Mouse (Mus musculus) myocyte (in vitro differentiated cells): ENCODE data around the gene Pygm. TPM values are rescaled to one million over a fixed set of nuclear protein-coding genes. Genes with fewer than 3 reads are reported as not detected.

ENCODE experiments used
- H3K27me3 ChIP-seq: one replicate; pipeline ENCODE4 v1.6.1; 2011; ENCODE audit not compliant: control insufficient read depth, insufficient read depth, insufficient read length
- H3K36me3 ChIP-seq: one replicate; pipeline ENCODE4 v1.6.1; 2011; ENCODE audit not compliant: control insufficient read depth, insufficient read depth
- H3K4me2 ChIP-seq: one replicate; pipeline ENCODE4 v1.6.1; 2011; ENCODE audit warnings: low read depth, control low read depth
- H3K4me3 ChIP-seq: one replicate; pipeline ENCODE4 v1.5.1; 2011; ENCODE audit warnings: mild to moderate bottlenecking, control low read depth, moderate library complexity
- H3K79me2 ChIP-seq: one replicate; pipeline ENCODE4 v1.6.1; 2011; ENCODE audit not compliant: control insufficient read depth, insufficient read depth
- H3ac ChIP-seq: one replicate; pipeline ENCODE4 v1.6.1; 2011; ENCODE audit not compliant: control insufficient read depth, insufficient read length
- CEBPB ChIP-seq: IDR thresholded peaks from 2 replicates; pipeline ENCODE4 v1.6.1; 2011; ENCODE audit warnings: mild to moderate bottlenecking, moderate library complexity; ENCODE audit not compliant: poor library complexity, insufficient read depth, severe bottlenecking
- E2F4 ChIP-seq: IDR thresholded peaks from one replicate; pipeline ENCODE4 v1.6.1; 2011; ENCODE audit warnings: mild to moderate bottlenecking, control low read depth, moderate library complexity; ENCODE audit not compliant: insufficient read depth
- MAX ChIP-seq: IDR thresholded peaks from one replicate; pipeline ENCODE4 v1.6.1; 2011; ENCODE audit warnings: low read depth, mild to moderate bottlenecking, control low read depth
- MYOD1 ChIP-seq, 3 experiments: IDR thresholded peaks; one replicate each; pipeline ENCODE4 v1.6.1; 2011; ENCODE audit warnings: control low read depth in 2 of 3, low read depth in 2 of 3, mild to moderate bottlenecking in 2 of 3, moderate library complexity in 1 of 3; ENCODE audit not compliant: insufficient read length in 2 of 3, control insufficient read depth in 1 of 3
- MYOG ChIP-seq, 3 experiments: IDR thresholded peaks; one replicate each; pipeline ENCODE4 v1.6.1; 2011; ENCODE audit warnings: control low read depth in 2 of 3, low read depth in 2 of 3, mild to moderate bottlenecking in 2 of 3; ENCODE audit not compliant: insufficient read length in 2 of 3, control insufficient read depth in 1 of 3, insufficient read depth in 1 of 3
- POLR2A ChIP-seq: IDR thresholded peaks from one replicate; pipeline ENCODE4 v1.6.1; 2011; ENCODE audit warnings: low read depth, mild to moderate bottlenecking, control low read depth, moderate library complexity; ENCODE audit not compliant: insufficient read length
- POLR2AphosphoS2 ChIP-seq: IDR thresholded peaks from one replicate; pipeline ENCODE4 v1.6.1; 2011; ENCODE audit warnings: low read depth, control low read depth; ENCODE audit not compliant: insufficient read length
- REST ChIP-seq: IDR thresholded peaks from one replicate; pipeline ENCODE4 v1.6.1; 2011; ENCODE audit warnings: mild to moderate bottlenecking, control low read depth, moderate library complexity; ENCODE audit not compliant: insufficient read depth, insufficient read length
- SRF ChIP-seq: IDR thresholded peaks from one replicate; pipeline ENCODE4 v1.6.1; 2011; ENCODE audit warnings: low read depth; ENCODE audit not compliant: control insufficient read depth, insufficient read length
- TCF12 ChIP-seq: IDR thresholded peaks from one replicate; pipeline ENCODE4 v1.6.1; 2011; ENCODE audit warnings: mild to moderate bottlenecking, control low read depth; ENCODE audit not compliant: poor library complexity, insufficient read depth, severe bottlenecking
- TCF3 ChIP-seq: IDR thresholded peaks from one replicate; pipeline ENCODE4 v1.6.1; 2011; ENCODE audit warnings: low read depth, control low read depth; ENCODE audit not compliant: insufficient read length
- USF1 ChIP-seq: IDR thresholded peaks from one replicate; pipeline ENCODE4 v1.6.1; 2011; ENCODE audit warnings: low read depth, mild to moderate bottlenecking, control low read depth, moderate library complexity
- polyA plus RNA-seq: library from polyadenylated mRNA; unstranded; fragments of >200 nt; fragmentation: generic; extraction: Trizol; gene quantifications from one replicate; pipeline ENCODE4 v1.2.1, GENCODE M21; 2012; ENCODE audit warnings: missing spikeins

Pygm gene
- polyA plus RNA-seq, 1 experiment: 232 TPM

DNA sequence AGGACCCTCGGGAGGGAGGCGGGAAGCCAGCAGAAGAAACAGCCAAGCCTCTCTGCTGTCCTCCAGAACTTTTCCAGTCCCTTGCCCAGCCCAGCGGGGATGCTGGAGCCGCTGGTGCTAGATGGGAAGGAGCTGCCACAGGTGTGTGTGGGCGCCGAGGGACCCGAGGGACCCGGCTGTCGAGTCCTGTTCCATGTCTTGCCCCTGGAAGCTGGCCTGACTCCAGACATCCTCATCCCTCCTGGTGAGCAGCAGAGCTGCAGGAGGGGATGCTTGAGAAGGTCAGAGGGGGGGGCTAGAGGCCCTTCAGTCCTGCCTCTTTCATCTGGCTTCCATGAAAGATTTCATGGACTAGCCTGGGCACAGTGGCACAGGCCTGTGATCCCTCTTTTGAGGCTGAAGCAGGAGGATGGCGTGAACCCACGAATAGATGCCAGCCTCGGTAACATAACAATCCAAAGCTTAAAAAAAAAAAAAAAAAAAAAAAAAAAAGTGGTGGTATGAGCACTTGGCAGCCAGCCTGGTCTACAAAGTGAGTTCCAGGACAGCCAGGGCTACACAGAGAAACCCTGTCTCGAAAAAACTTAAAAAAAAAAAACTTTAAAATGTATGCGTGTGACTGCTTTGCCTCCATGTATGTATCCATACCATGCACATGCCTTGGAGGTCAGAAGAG lies 32.6 kb upstream of the Pygm start:
- no peaks in the 10 kb centered on the region for H3K27me3 ChIP-seq
- H3K4me3 ChIP-seq: no peak overlapping the region
- TF ChIP-seq E2F4: no peak
- no peaks in the 10 kb centered on the region for H3K79me2 ChIP-seq
- H3K36me3 ChIP-seq: no peaks in the 10 kb centered on the region
- H3ac ChIP-seq: no peak overlapping the region
- H3K4me2 ChIP-seq: no peak overlapping the region

GRCm38 (mm10) chr19:6352107-6352505 lies 32.1 kb upstream of the Pygm start:
- no peak for TF ChIP-seq POLR2A
- TF ChIP-seq MYOG (IDR thresholded peaks at IDR 0.05; ENCODE audit: control insufficient read depth in 1 of 3, insufficient read depth in 1 of 3, insufficient read length in 2 of 3, low read depth in 2 of 3): no peak
- TF ChIP-seq POLR2AphosphoS2: no peak
- no peak for TF ChIP-seq MYOD1 (IDR thresholded peaks at IDR 0.05; ENCODE audit: control insufficient read depth in 1 of 3, insufficient read length in 2 of 3, low read depth in 2 of 3)
- TF ChIP-seq E2F4: no peak
- no peak for TF ChIP-seq USF1
- no peak for TF ChIP-seq MAX
- TF ChIP-seq REST: no peak
- TF ChIP-seq TCF12: no peak
- no peak for TF ChIP-seq CEBPB
- no peak for TF ChIP-seq TCF3
- TF ChIP-seq SRF: no peak

GRCm38 (mm10) chr19:6354030-6354429 lies 30.2 kb upstream of the Pygm start:
- TF ChIP-seq TCF3 (no peak), REST (no peak), POLR2A (no peak), POLR2AphosphoS2 (no peak), MAX (no peak), MYOG (IDR thresholded peaks at IDR 0.05; ENCODE audit: control insufficient read depth in 1 of 3, insufficient read depth in 1 of 3, insufficient read length in 2 of 3, low read depth in 2 of 3) (no peak), TCF12 (no peak), MYOD1 (IDR thresholded peaks at IDR 0.05; ENCODE audit: control insufficient read depth in 1 of 3, insufficient read length in 2 of 3, low read depth in 2 of 3) (no peak), CEBPB (no peak)
- Histone ChIP-seq H3ac (no peak overlapping the region), H3K36me3 (no peaks in the 10 kb centered on the region), H3K79me2 (no peaks in the 10 kb centered on the region), H3K4me2 (no peak overlapping the region), H3K27me3 (no peaks in the 10 kb centered on the region), H3K4me3 (no peak overlapping the region)

More at GRCm38 (mm10) chr19:6352107-6352505, 32.1 kb upstream of the Pygm start:
- Histone ChIP-seq H3K4me3 (no peak overlapping the region), H3K36me3 (no peaks in the 10 kb centered on the region), H3K79me2 (no peaks in the 10 kb centered on the region), H3K27me3 (no peaks in the 10 kb centered on the region), H3K4me2 (no peak overlapping the region), H3ac (no peak overlapping the region)

DNA sequence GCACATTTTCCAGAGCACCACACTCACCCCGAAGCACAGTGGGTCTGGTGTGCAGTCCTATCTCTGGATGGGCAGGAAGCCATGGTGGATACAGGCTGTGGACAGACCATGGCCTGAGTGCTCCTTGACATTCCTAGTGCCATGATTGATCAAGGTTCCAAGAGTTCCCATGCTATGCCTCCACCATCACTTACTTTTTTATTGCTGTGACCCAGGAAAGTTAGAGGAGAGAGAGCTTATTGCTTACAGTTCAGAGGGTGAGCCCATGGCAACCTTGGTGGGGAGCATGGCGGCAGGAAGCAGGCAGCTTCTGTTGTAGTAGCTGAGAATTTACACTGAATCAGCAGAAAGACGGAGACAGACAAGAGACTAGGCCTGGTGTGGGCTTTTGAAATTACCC lies 22.9 kb upstream of the Pygm start:
- H3ac ChIP-seq: no peak overlapping the region
- H3K36me3 ChIP-seq: peaks cover 17% of the 10 kb centered on the region
- H3K4me3 ChIP-seq: no peak overlapping the region
- H3K4me2 ChIP-seq: no peak overlapping the region
- H3K79me2 ChIP-seq: peaks cover 21% of the 10 kb centered on the region
- no peaks in the 10 kb centered on the region for H3K27me3 ChIP-seq
- TF ChIP-seq REST (no peak), POLR2AphosphoS2 (peak; percentile 51)

GRCm38 (mm10) chr19:6363091-6363410 lies 21.1 kb upstream of the Pygm start:
- H3K79me2 ChIP-seq: peaks cover 39% of the 10 kb centered on the region
- H3K36me3 ChIP-seq: peaks cover 35% of the 10 kb centered on the region
- TF ChIP-seq USF1: no peak
- TF ChIP-seq MYOG (IDR thresholded peaks at IDR 0.05; ENCODE audit: control insufficient read depth in 1 of 3, insufficient read depth in 1 of 3, insufficient read length in 2 of 3, low read depth in 2 of 3): no peak
- TF ChIP-seq MYOD1 (IDR thresholded peaks at IDR 0.05; ENCODE audit: control insufficient read depth in 1 of 3, insufficient read length in 2 of 3, low read depth in 2 of 3): no peak
- H3K4me2 ChIP-seq: peak overlapping the region; percentile 86
- peak overlapping the region; percentile 66 for H3K4me3 ChIP-seq
- no peaks in the 10 kb centered on the region for H3K27me3 ChIP-seq
- H3ac ChIP-seq: no peak overlapping the region
